ENCODE assay signal across 8 mouse cellular contexts in genomic region chr2:132781439-132782068, GRCm38 (mm10). TPM values are rescaled to one million over a fixed set of nuclear protein-coding genes. Genes with fewer than 3 reads are reported as not detected.
DNase-seq lines count a peak whose midpoint lies in the region; ATAC-seq lines count a peak whose summit lies in the region.

No protein-coding gene starts in this region.

- H3K9me3 ChIP-seq in intestine, embryonic 16.5 days (ENCODE audit: control insufficient read depth, low read length), result no peaks in the 10 kb centered on the region
- H3K9me3 ChIP-seq in midbrain, embryonic 10.5 days (replicated peaks), result no peaks in the 10 kb centered on the region

- 0 out of 2 replicates have a peak, but pooled peaks cover 4% of the 10 kb centered on the region for H3K4me1 ChIP-seq in intestine, embryonic 16.5 days (ENCODE audit: control insufficient read depth, insufficient read depth, low read length)
- peaks cover 22% of the 10 kb centered on the region for H3K4me1 ChIP-seq in midbrain, embryonic 10.5 days

- no peak overlapping the region for H3K27ac ChIP-seq in intestine, embryonic 16.5 days (ENCODE audit: low read length)
- H3K27ac ChIP-seq in midbrain, embryonic 10.5 days (replicated peaks), result peak overlapping the region; percentile 81

- intact Hi-C loops in left cerebral cortex, postnatal 25 days (cut with DNase I), result loop anchor here (1.0 to 10.0 kb wide), 4 partner anchors 23 to 269 kb away; no protein-coding TSS in a partner anchor

- no peaks in the 10 kb centered on the region; the same call in 1 of the 2 replicates for H3K27me3 ChIP-seq in intestine, embryonic 16.5 days (replicated peaks; ENCODE audit: control insufficient read depth, insufficient read depth, low read length)
- H3K27me3 ChIP-seq in midbrain, embryonic 10.5 days (ENCODE audit: low read depth, poor library complexity, severe bottlenecking), result no peaks in the 10 kb centered on the region

- H3K9ac ChIP-seq in intestine, embryonic 16.5 days (ENCODE audit: low read depth, low read length), result no peak overlapping the region

- ATAC-seq in intestine, embryonic 16.5 days, result peak; percentile 99
- no peak for ATAC-seq in inflammation-experienced regulatory T-cells, adult 6 months

- 2% methylated on average over 33 of the region's 41 CpGs for WGBS in intestine, embryonic 16.5 days
- WGBS in midbrain, embryonic 10.5 days, result under 1% methylated on average over 39 of the region's 41 CpGs

- H3K36me3 ChIP-seq in intestine, embryonic 16.5 days (ENCODE audit: control insufficient read depth, insufficient read depth, low read length), result no peaks in the 10 kb centered on the region
- no peaks in the 10 kb centered on the region for H3K36me3 ChIP-seq in midbrain, embryonic 10.5 days

- H3K4me3 ChIP-seq in intestine, embryonic 16.5 days (ENCODE audit: low read length), result peak overlapping the region; percentile 47
- H3K4me3 ChIP-seq in midbrain, embryonic 10.5 days, result peak overlapping the region; percentile 64

- peak overlapping the region; percentile 89 for H3K4me2 ChIP-seq in intestine, embryonic 16.5 days (ENCODE audit: low read depth, low read length)

- peak; percentile 97 for DNase-seq in ZHBTc4 (ENCODE audit: low read depth, low spot score)
- DNase-seq in embryo, embryonic 10 days (ENCODE audit: low spot score), result peak; percentile 92
- DNase-seq in gastrocnemius, postnatal 4 days (ENCODE audit: low spot score in 2 of 2), result peak; percentile 81 to 91
- DNase-seq in left cerebral cortex, postnatal 25 days (ENCODE audit: low spot score in 2 of 2), result peak; percentile 87 to 92
- DNase-seq in midbrain, embryonic 10.5 days (ENCODE audit: low spot score), result peak; percentile 94
- peak; percentile 18 for DNase-seq in spleen, adult 12 weeks (ENCODE audit: low spot score)

RNA-seq across cellular contexts. Expression of gene Chgb, which starts 0.5 kb away (rescaled TPM):
- total RNA-seq in gastrocnemius, postnatal 4 days (2021), result under 1 TPM; 0.12 to 0.18 TPM
- 57.2 and 60.0 TPM in 2 replicates for polyA plus RNA-seq in intestine, embryonic 16.5 days (2015; fragmentation: Nextera tagmentation; extraction: Ambion mirVana)
- 100 to 1,000 TPM; 261 TPM for total RNA-seq in left cerebral cortex, postnatal 25 days (2021)
- polyA plus RNA-seq in midbrain, embryonic 10.5 days (2016; fragmentation: Nextera tagmentation; extraction: Ambion mirVana), result 6.2 and 17.8 TPM in 2 replicates
- polyA plus RNA-seq in inflammation-experienced regulatory T-cells, adult 6 months (2017; shearing (Covaris generic)), result under 1 TPM in 1 of 3 experiments, not detected in 2; 0.28 TPM

RNA-seq across cellular contexts. Expression of gene Trmt6, which starts 34.3 kb away (rescaled TPM):
- 10 to 100 TPM; 11.6 to 14.1 TPM for total RNA-seq in gastrocnemius, postnatal 4 days (2021)
- 23.2 and 25.2 TPM in 2 replicates for polyA plus RNA-seq in intestine, embryonic 16.5 days (2015; fragmentation: Nextera tagmentation; extraction: Ambion mirVana)
- total RNA-seq in left cerebral cortex, postnatal 25 days (2021), result 10 to 100 TPM; 24.8 to 27.2 TPM
- polyA plus RNA-seq in midbrain, embryonic 10.5 days (2016; fragmentation: Nextera tagmentation; extraction: Ambion mirVana), result 38.2 and 42.8 TPM in 2 replicates
- 10 to 100 TPM; 45.1 to 66.1 (median 45.9) TPM for polyA plus RNA-seq in inflammation-experienced regulatory T-cells, adult 6 months (2017; shearing (Covaris generic))

RNA-seq across cellular contexts. Expression of gene Mcm8, which starts 34.4 kb away (rescaled TPM):
- total RNA-seq in gastrocnemius, postnatal 4 days (2021), result 1 to 10 TPM; 3.6 to 3.7 TPM
- 10.5 and 10.6 TPM in 2 replicates for polyA plus RNA-seq in intestine, embryonic 16.5 days (2015; fragmentation: Nextera tagmentation; extraction: Ambion mirVana)
- total RNA-seq in left cerebral cortex, postnatal 25 days (2021), result 1 to 10 TPM; 3.9 to 5.6 TPM
- polyA plus RNA-seq in midbrain, embryonic 10.5 days (2016; fragmentation: Nextera tagmentation; extraction: Ambion mirVana), result 31.1 and 31.7 TPM in 2 replicates
- 1 to 10 TPM; 1.9 to 4.2 (median 2.1) TPM for polyA plus RNA-seq in inflammation-experienced regulatory T-cells, adult 6 months (2017; shearing (Covaris generic))

Comparison
In these comparisons a context has a peak if more than half of its experiments do, and no peak if none do; other contexts are left out.
1. DNase-seq: peak in every context shown above with its lines; median percentile 97 in ZHBTc4; 94 in midbrain, embryonic 10.5 days; 92 in embryo, embryonic 10 days; 90 in left cerebral cortex, postnatal 25 days; 86 in gastrocnemius, postnatal 4 days; 18 in spleen, adult 12 weeks.